Mouse (Mus musculus) adrenal gland, postnatal 36 days (tissue): Measurements from ENCODE around the gene Cnga2. TPM values are rescaled to one million over a fixed set of nuclear protein-coding genes. Genes with fewer than 3 reads are reported as not detected.
"Not testable (repeated sequence)": the region's sequence is repeated elsewhere in the genome, so short reads cannot be mapped to it uniquely, and the experiment has no call there.

ENCODE experiments used
- DNase-seq, 2 experiments: peaks; one replicate each; pipeline ENCODE4 v3.0.0; 2021; ENCODE audit warnings: mixed read lengths in 1 of 2
- long read RNA-seq, 2 experiments: library from polyadenylated mRNA; stranded (forward); transcript quantifications; one replicate each; pipeline ENCODE4 v2.0.0; 2021; ENCODE audit warnings: borderline sequencing depth in 2 of 2
- total RNA-seq, 2 experiments: library from RNA; stranded (reverse); gene quantifications; 2 replicates each; pipeline ENCODE4 v1.2.3; 2021

The Cnga2 gene
- not detected for total RNA-seq
- long read RNA-seq, experiment 1, result 0 reads
- long read RNA-seq, experiment 2, result 0 reads

GRCm38 (mm10) chrX:71991549-71991948 is at the start of gene Cnga2:
TSS of gene Cnga2 (plus strand) at chrX:71991849.
- DNase-seq, result no peak

- DNase-seq, result peak; percentile 50
Measured at GRCm38 (mm10) chrX:71946631-71947030, 45.0 kb upstream of the Cnga2 start.

DNA sequence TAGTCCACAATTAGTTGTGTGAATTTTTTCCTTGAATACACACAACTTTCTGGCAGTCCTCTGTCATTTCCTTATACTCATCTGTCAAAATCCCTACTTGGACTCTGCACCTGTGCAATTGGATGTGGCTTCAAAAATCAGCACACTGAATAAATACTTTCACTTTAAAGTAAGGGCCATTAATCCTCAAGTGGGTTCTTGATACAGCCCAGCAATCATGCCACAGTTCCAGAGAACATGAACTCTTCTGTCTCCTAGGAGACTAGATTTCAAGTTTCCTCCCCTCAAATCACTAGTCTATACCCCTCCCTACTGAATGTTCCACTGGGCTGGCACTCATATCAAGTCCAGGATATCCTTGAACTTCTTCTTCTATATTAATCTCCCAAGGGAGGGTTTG is 33.3 kb upstream of the Cnga2 start:
- DNase-seq, result no peak

DNA sequence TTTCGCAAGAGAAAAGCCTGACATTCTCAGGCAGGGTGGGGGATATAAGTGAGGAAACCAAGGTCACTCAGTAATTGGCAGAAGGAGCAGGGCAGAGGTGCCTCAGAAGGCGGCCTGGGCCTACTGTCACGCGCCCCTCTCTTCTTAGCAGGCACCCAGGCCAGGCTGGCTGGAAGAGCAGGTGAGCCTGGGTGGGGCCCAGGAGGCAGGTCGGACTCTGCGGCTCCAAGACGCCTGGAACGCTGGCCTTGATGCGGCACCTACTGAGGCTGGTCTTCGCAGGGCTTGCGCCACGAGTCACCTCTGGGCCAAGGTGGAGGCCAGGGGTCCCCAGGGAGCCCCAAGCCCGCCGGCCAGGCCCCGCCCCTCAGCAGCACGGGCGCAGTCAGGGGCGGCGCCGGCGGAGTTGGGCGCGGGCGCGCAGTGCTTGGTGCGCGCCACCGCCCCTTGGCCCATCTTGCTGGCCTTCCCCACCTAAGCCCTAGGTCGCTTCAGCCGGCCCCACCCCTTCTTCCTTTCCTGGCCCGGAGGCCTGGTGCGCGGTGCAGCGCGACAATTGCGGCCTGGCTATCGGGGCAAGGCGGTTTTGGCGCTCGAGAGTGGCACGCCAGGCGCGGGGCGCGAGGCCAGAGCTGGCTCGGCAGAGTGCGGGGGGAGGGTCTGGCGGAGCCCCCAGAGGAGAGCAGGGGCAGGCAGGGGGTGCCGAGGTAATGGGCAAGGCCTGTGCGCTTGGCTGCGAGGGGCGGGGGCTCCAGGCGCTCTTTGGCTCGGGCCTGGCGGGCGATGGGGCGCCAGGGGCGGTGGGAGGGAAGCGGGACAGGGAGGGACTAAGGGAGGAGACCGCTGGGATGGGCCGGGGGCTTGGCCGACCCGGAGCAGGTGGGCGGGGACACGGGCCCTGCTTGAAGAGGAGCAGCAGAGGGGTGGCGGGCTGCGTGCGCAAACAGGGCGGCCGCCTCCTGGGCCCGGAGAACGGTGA is 29.3 kb upstream of the Cnga2 start, which contains the start of gene Prrg3:
Gene Prrg3, plus strand, starts transcription at position 552 of the 979 bp plus-strand sequence.
- peak; percentile 42 to 60 for DNase-seq

- DNase-seq, result no peak
Measured at GRCm38 (mm10) chrX:71963275-71963912, 28.3 kb upstream of the Cnga2 start.

- DNase-seq, result no peak
Measured at GRCm38 (mm10) chrX:71968216-71968615, 23.4 kb upstream of the Cnga2 start.

- no peak for DNase-seq
Measured at GRCm38 (mm10) chrX:71968816-71969215, 22.8 kb upstream of the Cnga2 start.

DNA sequence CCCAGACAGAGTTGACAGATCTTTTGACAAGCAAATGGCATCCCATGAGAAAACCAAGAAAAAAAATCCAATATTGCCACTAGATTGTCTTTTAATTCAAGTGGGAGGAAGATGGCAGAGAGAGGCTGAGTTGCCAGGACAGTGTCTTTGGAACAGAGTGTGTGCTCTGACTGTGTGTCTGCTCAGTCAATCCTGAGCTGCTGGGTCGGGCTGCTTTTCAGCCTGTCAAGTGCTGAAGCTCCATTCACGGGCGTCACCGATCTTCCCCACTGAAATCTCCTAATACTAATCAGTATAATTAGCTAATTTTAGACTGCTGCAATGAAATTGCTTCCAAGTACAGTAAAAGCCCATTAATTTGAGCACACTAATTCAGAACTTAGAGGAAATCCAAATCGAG is 20.3 kb upstream of the Cnga2 start:
- DNase-seq, result no peak

GRCm38 (mm10) chrX:71972686-71973085 is 19.0 kb upstream of the Cnga2 start, which contains the start of gene Fate1:
TSS of gene Fate1 (plus strand) at chrX:71972986.
- no peak for DNase-seq

DNA sequence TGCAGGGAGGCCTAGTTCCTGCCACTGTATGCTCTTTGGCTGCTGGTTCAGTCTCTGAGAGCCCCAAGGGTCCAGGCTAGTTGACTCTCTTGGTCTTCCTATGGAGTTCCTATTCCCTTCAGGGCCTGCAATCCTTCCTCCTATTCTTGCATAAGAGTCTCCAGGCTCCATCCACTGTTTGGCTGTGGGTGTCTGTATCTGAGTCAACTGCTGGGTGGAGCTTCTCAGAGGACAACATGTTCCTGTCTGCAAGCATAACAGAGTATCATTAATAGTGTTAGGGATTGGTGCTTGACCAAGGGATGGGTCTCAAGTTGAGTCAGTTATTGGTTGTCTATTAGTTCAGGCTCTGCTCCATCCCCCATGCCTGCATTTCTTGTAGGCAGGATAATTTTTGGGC is 14.0 kb upstream of the Cnga2 start:
- DNase-seq, result not testable (repeated sequence)

- peak in 1 of 2 experiments; percentile 9 for DNase-seq
Measured at GRCm38 (mm10) chrX:71980443-71980842, 11.2 kb upstream of the Cnga2 start.

- DNase-seq, result peak in 1 of 2 experiments; percentile 6
Measured at GRCm38 (mm10) chrX:71981322-71981721, 10.3 kb upstream of the Cnga2 start.

DNA sequence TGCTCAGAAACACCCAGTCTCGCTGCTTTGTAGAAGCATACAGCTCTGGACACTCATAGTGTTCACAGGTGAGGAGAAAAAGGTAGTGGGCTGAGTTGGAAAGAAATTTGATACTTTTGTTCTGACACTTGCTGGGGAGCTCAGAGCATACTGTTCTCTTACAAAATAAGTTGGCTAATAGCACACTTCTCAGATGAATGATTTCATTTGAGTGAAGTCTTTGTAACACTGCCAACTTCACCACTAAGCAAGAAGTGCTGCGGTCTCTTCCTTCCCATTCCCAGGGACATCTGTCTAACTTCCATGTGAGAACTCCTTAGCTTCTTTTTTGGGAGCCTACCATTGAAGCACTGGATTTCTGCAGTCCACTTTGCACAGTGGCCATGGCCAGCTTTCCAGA is 8.4 kb upstream of the Cnga2 start:
- no peak for DNase-seq

- peak; percentile 19 to 44 for DNase-seq
Measured at GRCm38 (mm10) chrX:71983775-71984174, 7.9 kb upstream of the Cnga2 start.

- DNase-seq, result no peak
Measured at GRCm38 (mm10) chrX:71995972-71996371, 4.3 kb downstream of the Cnga2 start.

DNA sequence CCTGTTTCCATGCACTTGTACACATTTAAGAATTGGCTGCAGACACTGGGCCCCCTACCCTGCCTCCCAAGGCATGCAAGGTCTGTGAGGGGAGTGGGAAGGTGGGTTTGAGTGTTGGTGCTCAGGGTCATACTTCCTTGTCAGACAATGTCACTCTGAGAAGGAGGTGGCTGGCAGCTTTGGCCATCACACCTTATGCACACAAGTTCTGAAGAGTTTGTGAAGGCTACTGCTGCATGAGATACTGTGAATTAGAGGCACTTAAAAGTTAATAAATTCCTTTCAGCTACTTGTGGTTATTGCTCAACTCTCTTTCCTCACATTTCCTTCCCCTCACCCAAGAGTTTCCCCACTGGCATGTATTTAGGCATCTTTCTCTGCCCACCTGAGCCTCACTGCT is 18.3 kb downstream of the Cnga2 start:
- no peak for DNase-seq

- peak; percentile 3 to 12 for DNase-seq
Measured at GRCm38 (mm10) chrX:72012236-72012635, 20.6 kb downstream of the Cnga2 start.

DNA sequence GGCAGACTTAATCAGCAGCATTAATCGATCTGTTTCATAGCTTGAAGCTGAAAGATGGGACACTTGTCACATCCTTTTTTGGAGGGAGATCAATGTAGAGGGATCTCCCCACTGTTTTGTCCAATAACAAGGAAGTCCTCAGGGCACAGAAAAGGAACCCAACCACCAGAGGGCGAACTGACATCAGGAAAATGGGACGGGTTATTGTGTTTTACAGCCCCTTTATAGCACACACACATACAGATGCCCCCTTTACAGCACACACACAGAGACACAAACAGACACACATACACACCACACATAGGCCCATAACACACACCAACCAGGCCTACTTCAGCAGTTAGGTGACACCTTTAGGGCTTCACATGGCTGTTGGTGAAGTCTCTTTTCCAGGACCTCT is 21.2 kb downstream of the Cnga2 start:
- peak; percentile 26 to 41 for DNase-seq

GRCm38 (mm10) chrX:72022241-72022640 is 30.6 kb downstream of the Cnga2 start:
- no peak for DNase-seq

GRCm38 (mm10) chrX:72022750-72023398 is 31.2 kb downstream of the Cnga2 start:
- DNase-seq, result peak; percentile 15 to 31

DNA sequence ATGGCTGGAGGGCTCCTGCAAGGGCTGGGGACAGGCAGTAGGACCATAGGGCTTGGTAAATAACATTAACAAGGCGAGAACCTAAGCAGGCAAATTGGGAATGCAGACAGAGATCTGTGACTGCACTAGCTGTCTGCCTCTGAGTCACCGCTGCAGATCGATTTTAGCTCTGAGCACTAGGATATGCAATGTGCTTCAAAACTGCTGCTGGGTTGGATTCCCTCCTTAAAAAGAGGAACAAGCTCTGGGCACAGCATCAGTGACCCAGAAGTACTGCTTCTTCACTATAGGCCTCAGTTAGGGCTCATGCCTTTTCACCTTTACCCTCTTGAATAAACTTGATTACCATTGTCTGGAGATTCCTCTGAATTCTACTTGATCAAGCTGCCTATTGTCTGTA is 31.9 kb downstream of the Cnga2 start:
- DNase-seq, result no peak

GRCm38 (mm10) chrX:72044056-72044455 is 52.4 kb downstream of the Cnga2 start:
- DNase-seq, result no peak
